Mouse (Mus musculus) urinary bladder, postnatal 25 days (tissue): Measurements from ENCODE around the gene Aplp1.

Experiments
- DNase-seq: peaks from one replicate; pipeline ENCODE4 v3.0.0; 2022; ENCODE audit warnings: low spot score

The Aplp1 gene

GRCm38 (mm10) chr7:30411023-30411422 lies 34.3 kb downstream of the Aplp1 start:
- no peak for DNase-seq

GRCm38 (mm10) chr7:30409789-30410188 lies 35.5 kb downstream of the Aplp1 start:
- DNase-seq = no peak

- DNase-seq = no peak
Measured at GRCm38 (mm10) chr7:30408639-30409038, 36.7 kb downstream of the Aplp1 start.

DNA sequence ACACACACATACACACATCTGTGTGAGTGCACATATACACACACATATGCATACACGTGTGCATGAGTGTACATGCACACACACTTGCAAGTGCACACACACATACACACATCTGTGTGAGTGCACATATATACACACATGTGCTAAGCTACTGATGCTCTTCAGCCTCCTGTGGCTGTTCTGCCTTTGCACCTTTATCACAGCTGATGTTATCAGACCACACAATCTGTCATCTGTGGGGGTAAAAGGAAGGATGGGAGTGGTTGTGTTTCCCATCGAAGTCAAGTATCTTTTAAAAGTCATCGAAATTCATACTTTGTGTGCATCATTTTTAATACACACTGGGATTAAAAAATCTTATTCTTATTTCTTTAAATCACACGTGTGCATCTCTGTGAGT lies 43.0 kb downstream of the Aplp1 start:
- no peak for DNase-seq

GRCm38 (mm10) chr7:30399671-30400070 lies 45.7 kb downstream of the Aplp1 start:
- DNase-seq = no peak

GRCm38 (mm10) chr7:30394871-30395270 lies 50.5 kb downstream of the Aplp1 start:
- DNase-seq = no peak

- no peak for DNase-seq
Measured at GRCm38 (mm10) chr7:30394379-30394778, 51.0 kb downstream of the Aplp1 start.

GRCm38 (mm10) chr7:30393631-30394030 lies 51.7 kb downstream of the Aplp1 start:
- no peak for DNase-seq

DNA sequence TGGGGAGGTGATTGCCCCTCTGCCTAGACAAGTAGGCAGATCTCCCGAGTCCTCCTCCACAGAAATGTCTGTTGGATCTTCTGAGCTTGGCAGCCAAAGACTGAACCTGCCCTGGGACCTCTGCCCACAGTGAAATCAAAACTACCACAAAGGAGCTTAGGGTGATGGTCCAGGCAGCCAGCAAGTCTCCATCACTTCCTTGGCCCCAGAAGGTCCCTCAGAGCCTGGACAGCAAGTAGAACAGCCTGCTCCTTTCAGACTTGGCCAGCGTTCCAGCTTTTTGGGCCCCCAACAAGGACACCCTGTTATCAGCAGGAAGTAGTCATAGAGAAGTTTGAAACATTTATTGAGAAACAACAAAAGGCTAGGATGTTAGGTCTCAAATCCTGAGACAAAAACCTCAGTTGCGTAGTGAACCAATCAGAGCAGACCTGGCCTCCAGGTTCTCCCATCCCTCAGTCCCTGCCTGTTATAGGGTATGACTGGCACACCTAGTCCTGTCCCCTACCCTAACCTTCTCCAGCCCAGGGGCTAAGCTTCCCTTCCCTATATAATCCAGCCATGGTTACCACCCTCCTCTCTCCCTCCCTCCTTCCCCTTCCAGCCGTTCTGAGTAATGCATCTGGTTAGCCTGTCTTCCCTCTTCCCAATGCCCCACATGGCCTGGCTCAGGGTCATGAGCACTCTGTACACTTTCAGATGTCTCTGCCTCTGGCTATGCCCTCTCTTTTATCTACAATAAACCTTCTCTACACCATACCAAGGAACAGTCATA lies 52.4 kb downstream of the Aplp1 start:
- no peak for DNase-seq
